Mouse (Mus musculus) CH12.LX (cell line): ENCODE measurements at regions not wholly inside any gene's neighbourhood (a gene's known extent, or its start where the extent isn't known, plus 50 kb on each side); places are given as distances from the start of the nearest gene placed in this dataset.

Experiments used
- DNase-seq: peaks from one replicate; pipeline ENCODE4 v3.0.0-alpha.2; 2013; ENCODE audit errors: extremely low read depth
- H3K27ac ChIP-seq: 2 replicates; pipeline ENCODE4 v1.5.1; 2012; ENCODE audit warnings: low read depth, mild to moderate bottlenecking, control low read depth, moderate library complexity; ENCODE audit not compliant: insufficient read depth
- H3K27me3 ChIP-seq: replicated peaks from 2 replicates; pipeline ENCODE3; 2012; ENCODE audit warnings: inconsistent platforms
- H3K36me3 ChIP-seq, 2 experiments: replicated peaks in 1 of 2; 2 replicates each; pipeline versions ENCODE3 to v1.6.1; 2012; ENCODE audit warnings: inconsistent platforms in 1 of 2, low read length in 1 of 2, mild to moderate bottlenecking in 1 of 2, mixed read lengths in 1 of 2, moderate library complexity in 1 of 2; ENCODE audit not compliant: control insufficient read depth in 1 of 2, insufficient read depth in 1 of 2
- H3K4me1 ChIP-seq, 2 experiments: 2 replicates each; pipeline ENCODE4 v1.6.1; 2012; ENCODE audit warnings: inconsistent platforms in 1 of 2, moderate library complexity in 1 of 2; ENCODE audit not compliant: insufficient read depth in 2 of 2, control insufficient read depth in 1 of 2
- H3K4me2 ChIP-seq: 2 replicates; pipeline ENCODE4 v1.6.1; 2012; ENCODE audit warnings: low read depth, mild to moderate bottlenecking, control low read depth; ENCODE audit not compliant: poor library complexity, insufficient read depth, severe bottlenecking
- H3K4me3 ChIP-seq, 3 experiments: fragments of 150-350 bp in 1 of 3; sonication (generic) in 1 of 3; replicated peaks in 1 of 3; 2 replicates each; pipeline versions ENCODE3 to v1.5.1; 2011 to 2012; ENCODE audit warnings: low read depth in 2 of 3, low read length in 2 of 3, mild to moderate bottlenecking in 2 of 3, moderate library complexity in 2 of 3, control low read depth in 1 of 3, improper control_type of control experiment in 1 of 3, inconsistent platforms in 1 of 3, mixed read lengths in 1 of 3; ENCODE audit not compliant: poor library complexity in 1 of 3
- H3K79me2 ChIP-seq: replicated peaks from 2 replicates; pipeline ENCODE4 v1.6.1; 2012; ENCODE audit warnings: mild to moderate bottlenecking, moderate library complexity; ENCODE audit not compliant: control insufficient read depth, poor library complexity, insufficient read depth, severe bottlenecking; ENCODE audit errors: extremely low read depth
- H3K9ac ChIP-seq: 2 replicates; pipeline ENCODE4 v1.6.1; 2012; ENCODE audit warnings: low read depth, mild to moderate bottlenecking, control low read depth, moderate library complexity; ENCODE audit not compliant: insufficient read depth
- H3K9me3 ChIP-seq: replicated peaks from 2 replicates; pipeline ENCODE3; 2012; ENCODE audit warnings: low read length, inconsistent platforms, mixed read lengths
- CHD2 ChIP-seq: IDR thresholded peaks from 2 replicates; pipeline ENCODE4 v1.6.1; 2011; ENCODE audit warnings: low read length, improper control_type of control experiment
- EP300 ChIP-seq: IDR thresholded peaks from 2 replicates; pipeline ENCODE4 v1.6.1; 2011; ENCODE audit warnings: low read length, improper control_type of control experiment
- ETS1 ChIP-seq: conservative IDR thresholded peaks from 2 replicates; pipeline ENCODE4 v1.6.1; 2012; ENCODE audit warnings: low read depth, mild to moderate bottlenecking, inconsistent platforms, low read length, improper control_type of control experiment, moderate library complexity
- HCFC1 ChIP-seq: IDR thresholded peaks from 2 replicates; pipeline ENCODE4 v1.6.1; 2012; ENCODE audit warnings: low read depth, mild to moderate bottlenecking, inconsistent platforms, low read length, improper control_type of control experiment
- JUND ChIP-seq: conservative IDR thresholded peaks from 2 replicates; pipeline ENCODE4 v1.6.1; 2011; ENCODE audit warnings: low read depth, low read length, improper control_type of control experiment
- MAFK ChIP-seq: IDR thresholded peaks from 2 replicates; pipeline ENCODE4 v1.6.1; 2011; ENCODE audit warnings: low read length, improper control_type of control experiment; ENCODE audit not compliant: insufficient replicate concordance
- MAZ ChIP-seq: IDR thresholded peaks from 2 replicates; pipeline ENCODE4 v1.6.1; 2012; ENCODE audit warnings: low read depth, mild to moderate bottlenecking, inconsistent platforms, low read length, improper control_type of control experiment, moderate library complexity
- MYC ChIP-seq: IDR thresholded peaks from 2 replicates; pipeline ENCODE4 v1.6.1; 2011; ENCODE audit warnings: low read depth, mild to moderate bottlenecking, improper control_type of control experiment, low read length
- NELFE ChIP-seq: IDR thresholded peaks from 2 replicates; pipeline ENCODE4 v1.6.1; 2011; ENCODE audit warnings: low read depth, low read length, improper control_type of control experiment
- NRF1 ChIP-seq: IDR thresholded peaks from 2 replicates; pipeline ENCODE4 v1.6.1; 2014; ENCODE audit warnings: low read depth, mild to moderate bottlenecking, inconsistent platforms, low read length, improper control_type of control experiment, moderate library complexity
- PAX5 ChIP-seq: IDR thresholded peaks from 2 replicates; pipeline ENCODE4 v1.6.1; 2012; ENCODE audit warnings: low read length, inconsistent platforms, mixed read lengths
- RAD21 ChIP-seq: IDR thresholded peaks from 2 replicates; pipeline ENCODE4 v1.6.1; 2011; ENCODE audit warnings: low read depth, mild to moderate bottlenecking, low read length, improper control_type of control experiment, moderate library complexity
- SIN3A ChIP-seq: IDR thresholded peaks from 2 replicates; pipeline ENCODE4 v1.6.1; 2012; ENCODE audit warnings: low read length, improper control_type of control experiment, inconsistent platforms
- SMC3 ChIP-seq: IDR thresholded peaks from 2 replicates; pipeline ENCODE4 v1.6.1; 2011; ENCODE audit warnings: low read depth, low read length, improper control_type of control experiment
- TBP ChIP-seq: conservative IDR thresholded peaks from 2 replicates; pipeline ENCODE4 v1.6.1; 2011; ENCODE audit warnings: low read depth, low read length, improper control_type of control experiment
- USF2 ChIP-seq: conservative IDR thresholded peaks from 2 replicates; pipeline ENCODE4 v1.6.1; 2011; ENCODE audit warnings: low read depth, low read length, improper control_type of control experiment
- ZMIZ1 ChIP-seq: IDR thresholded peaks from 2 replicates; pipeline ENCODE4 v1.6.1; 2012; ENCODE audit warnings: low read depth, mild to moderate bottlenecking, inconsistent platforms, low read length, improper control_type of control experiment
- ZNF384 ChIP-seq: IDR thresholded peaks from 2 replicates; pipeline ENCODE4 v1.6.1; 2012; ENCODE audit warnings: low read depth, low read length, improper control_type of control experiment, inconsistent platforms
- dilution Hi-C: fragments of 300-500 bp; cut with MboI; formaldehyde crosslinking; loops from 2 replicates; pipeline ENCODE4 v1.14.3; 2020; ENCODE audit warnings: low sequenced_read_pairs; ENCODE audit not compliant: extremely low pct_unique_long_range_greater_than_20kb, extremely low pct_ligation_motif_present
- in situ Hi-C: fragments of 300-500 bp; cut with MboI; formaldehyde crosslinking; loops from 3 replicates; pipeline ENCODE4 v1.14.3; 2019; ENCODE audit warnings: low sequenced_read_pairs, low pct_ligation_motif_present, low pct_unique_long_range_greater_than_20kb, mixed read lengths

DNA sequence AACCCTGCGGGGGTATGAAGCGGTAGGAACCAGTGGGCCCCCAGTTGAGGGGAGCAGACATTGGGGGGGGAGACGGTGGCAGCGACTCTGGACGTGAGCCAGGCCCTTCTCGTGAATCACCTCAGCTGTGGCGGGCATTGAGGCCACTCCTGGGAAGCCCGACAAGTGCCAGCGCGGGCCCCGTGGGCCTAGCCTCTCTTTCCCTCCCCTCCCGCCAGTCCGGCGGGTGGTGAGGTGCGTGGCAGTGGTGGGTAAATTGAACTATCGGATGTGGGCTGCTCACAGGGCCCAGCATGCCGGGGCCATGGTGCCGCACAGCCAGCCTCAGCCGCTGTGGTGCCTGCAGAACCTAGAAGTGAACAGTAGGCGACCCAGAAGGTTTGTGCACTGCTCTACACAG is 633.7 kb downstream of the Nebl start:
- TF ChIP-seq USF2 (no peak), JUND (no peak), ZNF384 (no peak), HCFC1 (no peak), NRF1 (no peak), RAD21 (no peak), CHD2 (no peak), SMC3 (no peak), ETS1 (no peak), EP300 (no peak)
- Histone ChIP-seq H3K27ac (no peak overlapping the region), H3K79me2 (no peaks in the 10 kb centered on the region), H3K4me3 (no peak overlapping the region), H3K9ac (no peak overlapping the region), H3K9me3 (peaks cover 16% of the 10 kb centered on the region), H3K4me2 (no peak overlapping the region), H3K36me3 (no peaks in the 10 kb centered on the region), H3K27me3 (no peaks in the 10 kb centered on the region), H3K4me1 (no peaks in the 10 kb centered on the region)
- no peak for DNase-seq
- in situ Hi-C loops = no loop called here
- dilution Hi-C loops = no loop called here

DNA sequence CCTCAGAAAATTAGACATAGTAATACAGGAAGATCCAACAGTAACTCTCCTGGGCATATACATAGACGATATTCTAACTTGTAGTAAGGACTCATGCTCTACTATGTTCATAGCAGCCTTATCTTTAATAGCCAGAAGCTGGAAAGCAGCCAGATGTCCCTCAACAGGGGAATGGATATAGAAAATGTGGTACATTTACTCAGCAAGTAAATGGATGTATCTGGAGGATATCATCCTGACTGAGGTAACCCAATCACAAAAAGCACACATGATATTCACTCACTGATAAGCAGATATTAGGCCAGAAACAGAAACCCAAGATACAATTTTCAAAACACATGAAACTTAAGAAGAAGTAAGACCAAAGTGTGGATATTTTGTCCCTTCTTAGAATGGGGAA is 639.8 kb downstream of the Nebl start:
- no peaks in the 10 kb centered on the region for H3K36me3 ChIP-seq
- H3K79me2 ChIP-seq = no peaks in the 10 kb centered on the region
- H3K9ac ChIP-seq = no peak overlapping the region
- no peaks in the 10 kb centered on the region for H3K27me3 ChIP-seq
- DNase-seq = no peak
- no peak overlapping the region for H3K4me2 ChIP-seq
- no peak overlapping the region for H3K27ac ChIP-seq
- no peak overlapping the region for H3K4me3 ChIP-seq
- H3K4me1 ChIP-seq = no peaks in the 10 kb centered on the region
- dilution Hi-C loops = no loop called here
- in situ Hi-C loops = no loop called here
- no peak for TF ChIP-seq TBP
- TF ChIP-seq USF2 = no peak
- no peak for TF ChIP-seq MYC
- H3K9me3 ChIP-seq = no peaks in the 10 kb centered on the region

GRCm38 (mm10) chr2:17081266-17081665 is 650.0 kb downstream of the Nebl start:
- dilution Hi-C loops (no loop called here), in situ Hi-C loops (no loop called here)
- Histone ChIP-seq H3K9ac (no peak overlapping the region), H3K4me3 (no peak overlapping the region), H3K4me2 (no peak overlapping the region), H3K9me3 (no peaks in the 10 kb centered on the region), H3K36me3 (no peaks in the 10 kb centered on the region), H3K27ac (no peak overlapping the region), H3K79me2 (no peaks in the 10 kb centered on the region), H3K27me3 (no peaks in the 10 kb centered on the region), H3K4me1 (no peaks in the 10 kb centered on the region)
- peak; percentile 3 for DNase-seq
- no peak for TF ChIP-seq SIN3A
- no peak for TF ChIP-seq EP300
- no peak for TF ChIP-seq MAFK
- no peak for TF ChIP-seq JUND
- no peak for TF ChIP-seq MAZ
- TF ChIP-seq ZMIZ1 = no peak
- no peak for TF ChIP-seq NELFE
- TF ChIP-seq PAX5 = no peak
- TF ChIP-seq TBP = no peak
- TF ChIP-seq, all 38 proteins: peak for 0
